Mouse (Mus musculus): ENCODE results near the gene Notch1. TPM values are rescaled to one million over a fixed set of nuclear protein-coding genes. Genes with fewer than 3 reads are reported as not detected.

Gene Notch1
- total RNA-seq (2014; rRNA removed; ENCODE audit: low replicate concordance) (54.0 and 63.3 TPM in 2 replicates), polyA plus RNA-seq (2015; fragmentation: Nextera tagmentation; extraction: Ambion mirVana) (4.9 and 5.7 TPM in 2 replicates)

GRCm38 (mm10) chr2:26516275-26516674, at the start of gene Notch1:
Gene Notch1 (minus strand): TSS chr2:26516663.
- peak; percentile 84 for ATAC-seq (ENCODE audit: insufficient read depth, low read depth)
- Histone ChIP-seq H3K36me3 (replicated peaks; ENCODE audit: control insufficient read depth, insufficient read depth, low read length) (no peaks in the 10 kb centered on the region), H3K27me3 (ENCODE audit: control insufficient read depth, insufficient read depth, low read length) (no peaks in the 10 kb centered on the region), H3K9ac (replicated peaks; ENCODE audit: low read depth, low read length) (no peak within 1 kb of the TSS; the same call in 1 of the 2 replicates), H3K4me1 (ENCODE audit: control insufficient read depth, insufficient read depth) (peaks cover 28% of the 10 kb centered on the region), H3K27ac (ENCODE audit: low read depth) (peak within 1 kb of the TSS; percentile 71), H3K4me3 (ENCODE audit: low read depth, low read length) (peak within 1 kb of the TSS; percentile 8), H3K9me3 (replicated peaks; ENCODE audit: control insufficient read depth, low read length) (no peaks in the 10 kb centered on the region), H3K4me2 (ENCODE audit: low read depth, low read length) (peak within 1 kb of the TSS; percentile 51)
- under 1% methylated on average over 12 of the region's 12 CpGs for WGBS
- no peak for TF ChIP-seq EP300 (IDR thresholded peaks at IDR 0.05; ENCODE audit: low read depth)
- TF ChIP-seq CTCF (IDR thresholded peaks at IDR 0.05; ENCODE audit: low read depth) = peak; percentile 3; the same call in 1 of the 2 replicates
- peak; percentile 83 for DNase-seq (ENCODE audit: low spot score)

GRCm38 (mm10) chr2:26566221-26566620, 49.8 kb upstream of the Notch1 start:
- H3K4me3 ChIP-seq (ENCODE audit: low read depth, low read length) = no peak overlapping the region
- peak; percentile 65 for ATAC-seq (ENCODE audit: insufficient read depth, low read depth)
- H3K9ac ChIP-seq (replicated peaks; ENCODE audit: low read depth, low read length) = no peak overlapping the region
- no peak overlapping the region for H3K27ac ChIP-seq (ENCODE audit: low read depth)
- TF ChIP-seq EP300 (IDR thresholded peaks at IDR 0.05; ENCODE audit: low read depth) = no peak
- TF ChIP-seq CTCF (IDR thresholded peaks at IDR 0.05; ENCODE audit: low read depth) = peak; percentile 68
- 9% methylated on average over 4 of the region's 4 CpGs for WGBS
- H3K36me3 ChIP-seq (replicated peaks; ENCODE audit: control insufficient read depth, insufficient read depth, low read length) = no peaks in the 10 kb centered on the region
- no peaks in the 10 kb centered on the region for H3K4me1 ChIP-seq (ENCODE audit: control insufficient read depth, insufficient read depth)
- DNase-seq (ENCODE audit: low spot score) = peak; percentile 68
- no peaks in the 10 kb centered on the region for H3K9me3 ChIP-seq (replicated peaks; ENCODE audit: control insufficient read depth, low read length)
- H3K4me2 ChIP-seq (ENCODE audit: low read depth, low read length) = no peak overlapping the region
- no peaks in the 10 kb centered on the region for H3K27me3 ChIP-seq (ENCODE audit: control insufficient read depth, insufficient read depth, low read length)

- Histone ChIP-seq H3K9ac (replicated peaks; ENCODE audit: low read depth, low read length) (no peak overlapping the region), H3K36me3 (replicated peaks; ENCODE audit: control insufficient read depth, insufficient read depth, low read length) (no peaks in the 10 kb centered on the region), H3K27ac (ENCODE audit: low read depth) (no peak overlapping the region), H3K9me3 (replicated peaks; ENCODE audit: control insufficient read depth, low read length) (no peaks in the 10 kb centered on the region), H3K27me3 (ENCODE audit: control insufficient read depth, insufficient read depth, low read length) (no peaks in the 10 kb centered on the region), H3K4me3 (ENCODE audit: low read depth, low read length) (no peak overlapping the region), H3K4me2 (ENCODE audit: low read depth, low read length) (no peak overlapping the region), H3K4me1 (ENCODE audit: control insufficient read depth, insufficient read depth) (peaks cover 8% of the 10 kb centered on the region)
- DNase-seq (ENCODE audit: low spot score) = peak; percentile 83
- TF ChIP-seq EP300 (IDR thresholded peaks at IDR 0.05; ENCODE audit: low read depth) (no peak), CTCF (IDR thresholded peaks at IDR 0.05; ENCODE audit: low read depth) (peak; percentile 99)
- ATAC-seq (ENCODE audit: insufficient read depth, low read depth) = peak; percentile 66
- WGBS = 42% methylated on average over 6 of the region's 6 CpGs
Observed at GRCm38 (mm10) chr2:26561351-26562016, 45.0 kb upstream of the Notch1 start.

- no peaks in the 10 kb centered on the region for H3K36me3 ChIP-seq (replicated peaks; ENCODE audit: control insufficient read depth, insufficient read depth, low read length)
- H3K27ac ChIP-seq (ENCODE audit: low read depth) = no peak overlapping the region
- WGBS = 82% methylated on average over 5 of the region's 5 CpGs
- peaks cover 18% of the 10 kb centered on the region for H3K4me1 ChIP-seq (ENCODE audit: control insufficient read depth, insufficient read depth)
- H3K4me2 ChIP-seq (ENCODE audit: low read depth, low read length) = no peak overlapping the region
- TF ChIP-seq EP300 (IDR thresholded peaks at IDR 0.05; ENCODE audit: low read depth) = no peak
- no peak for TF ChIP-seq CTCF (IDR thresholded peaks at IDR 0.05; ENCODE audit: low read depth)
- no peak for ATAC-seq (ENCODE audit: insufficient read depth, low read depth)
- DNase-seq (ENCODE audit: low spot score) = no peak
- H3K9me3 ChIP-seq (replicated peaks; ENCODE audit: control insufficient read depth, low read length) = no peaks in the 10 kb centered on the region
- no peak overlapping the region for H3K9ac ChIP-seq (replicated peaks; ENCODE audit: low read depth, low read length)
- H3K27me3 ChIP-seq (ENCODE audit: control insufficient read depth, insufficient read depth, low read length) = no peaks in the 10 kb centered on the region
- H3K4me3 ChIP-seq (ENCODE audit: low read depth, low read length) = no peak overlapping the region
Observed at GRCm38 (mm10) chr2:26560506-26560905, 44.0 kb upstream of the Notch1 start.

GRCm38 (mm10) chr2:26556535-26556993, 40.1 kb upstream of the Notch1 start:
- peak; percentile 63; the same call in 1 of the 2 replicates for TF ChIP-seq EP300 (IDR thresholded peaks at IDR 0.05; ENCODE audit: low read depth)
- no peak for TF ChIP-seq CTCF (IDR thresholded peaks at IDR 0.05; ENCODE audit: low read depth)
- Histone ChIP-seq H3K27ac (ENCODE audit: low read depth) (peak overlapping the region; percentile 77), H3K9ac (replicated peaks; ENCODE audit: low read depth, low read length) (no peak overlapping the region), H3K4me1 (ENCODE audit: control insufficient read depth, insufficient read depth) (peaks cover 45% of the 10 kb centered on the region), H3K27me3 (ENCODE audit: control insufficient read depth, insufficient read depth, low read length) (no peaks in the 10 kb centered on the region), H3K4me2 (ENCODE audit: low read depth, low read length) (no peak overlapping the region), H3K9me3 (replicated peaks; ENCODE audit: control insufficient read depth, low read length) (no peaks in the 10 kb centered on the region), H3K4me3 (ENCODE audit: low read depth, low read length) (no peak overlapping the region), H3K36me3 (replicated peaks; ENCODE audit: control insufficient read depth, insufficient read depth, low read length) (no peaks in the 10 kb centered on the region)
- ATAC-seq (ENCODE audit: insufficient read depth, low read depth) (peak; percentile 78), DNase-seq (ENCODE audit: low spot score) (peak; percentile 78)
- WGBS = 24% methylated on average over 4 of the region's 4 CpGs
